Mouse (Mus musculus) forebrain, embryonic 13.5 days (tissue): Measurements from ENCODE around the gene Ptprh. TPM values are rescaled to one million over a fixed set of nuclear protein-coding genes. Genes with fewer than 3 reads are reported as not detected.
"Not testable (repeated sequence)": the region's sequence is repeated elsewhere in the genome, so short reads cannot be mapped to it uniquely, and the experiment has no call there.

ENCODE experiments used
- ATAC-seq: fragments of 200-750 bp; cut with Nextera tagmentation; 2 replicates; pipeline ENCODE4 v1.8.0; 2017
- H3K27ac ChIP-seq: fragments of 300-500 bp; sonication (generic); 2 replicates; pipeline ENCODE4 v1.5.1; 2015; ENCODE audit warnings: inconsistent platforms, mild to moderate bottlenecking, moderate library complexity
- H3K27me3 ChIP-seq: fragments of 300-500 bp; sonication (generic); 2 replicates; pipeline ENCODE4 v1.6.1; 2015; ENCODE audit warnings: mild to moderate bottlenecking, inconsistent platforms
- H3K36me3 ChIP-seq: fragments of 300-500 bp; sonication (generic); 2 replicates; pipeline ENCODE4 v1.6.1; 2015; ENCODE audit warnings: mild to moderate bottlenecking, inconsistent platforms; ENCODE audit not compliant: poor library complexity, severe bottlenecking
- H3K4me1 ChIP-seq: fragments of 300-500 bp; sonication (generic); 2 replicates; pipeline ENCODE4 v1.6.1; 2015; ENCODE audit warnings: inconsistent platforms
- H3K4me2 ChIP-seq: fragments of 300-500 bp; sonication (generic); 2 replicates; pipeline ENCODE4 v1.6.1; 2015; ENCODE audit warnings: inconsistent platforms, mild to moderate bottlenecking, moderate library complexity
- H3K4me3 ChIP-seq: fragments of 300-500 bp; sonication (generic); 2 replicates; pipeline ENCODE4 v1.5.1; 2015; ENCODE audit warnings: mild to moderate bottlenecking, inconsistent platforms
- H3K9ac ChIP-seq: fragments of 300-500 bp; sonication (generic); 2 replicates; pipeline ENCODE4 v1.6.1; 2015; ENCODE audit warnings: mild to moderate bottlenecking, inconsistent platforms
- H3K9me3 ChIP-seq: fragments of 300-500 bp; sonication (generic); replicated peaks from 2 replicates; pipeline ENCODE4 v1.6.1; 2016; ENCODE audit warnings: inconsistent platforms
- WGBS: fragments of 180-500 bp; shearing (Covaris S2); methylation state at CpG from one replicate; pipeline ENCODE4 v1.1.7; 2015; 5-methylcytosine and 5-hydroxymethylcytosine counted together
- polyA plus RNA-seq: library from polyadenylated mRNA; unstranded; fragments of >200 nt; fragmentation: Nextera tagmentation; extraction: Ambion mirVana; gene quantifications from 2 replicates; pipeline ENCODE4 v1.2.1, GENCODE M21; 2015

Ptprh gene
- polyA plus RNA-seq, 1 experiment from 2014 or later: 0.09 TPM

DNA sequence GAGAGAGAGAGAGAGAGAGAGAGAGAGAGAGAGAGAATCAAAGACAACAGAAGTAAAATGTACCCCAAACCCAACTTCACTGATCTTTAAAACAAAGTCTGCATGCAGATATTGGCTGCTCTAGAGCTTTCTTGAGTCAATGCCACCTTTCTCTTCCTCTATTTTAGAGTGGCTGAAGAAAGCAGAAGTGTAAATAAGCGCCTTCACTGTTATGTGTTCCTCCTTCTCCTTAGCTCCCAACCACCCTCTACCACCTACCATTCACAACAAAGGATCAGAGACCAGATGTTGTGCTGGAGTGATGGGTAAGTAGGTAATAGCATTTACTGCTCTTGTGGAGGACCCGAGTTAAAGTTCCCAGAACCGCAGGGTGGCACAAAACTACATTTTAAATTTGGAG, 22.4 kb downstream of the Ptprh start:
- H3K4me3 ChIP-seq, H3K27me3 ChIP-seq, H3K4me2 ChIP-seq, H3K27ac ChIP-seq, H3K9me3 ChIP-seq, ATAC-seq, H3K4me1 ChIP-seq, H3K9ac ChIP-seq, H3K36me3 ChIP-seq: not testable (repeated sequence)
- 74% methylated on average over 3 of the region's 3 CpGs for WGBS

DNA sequence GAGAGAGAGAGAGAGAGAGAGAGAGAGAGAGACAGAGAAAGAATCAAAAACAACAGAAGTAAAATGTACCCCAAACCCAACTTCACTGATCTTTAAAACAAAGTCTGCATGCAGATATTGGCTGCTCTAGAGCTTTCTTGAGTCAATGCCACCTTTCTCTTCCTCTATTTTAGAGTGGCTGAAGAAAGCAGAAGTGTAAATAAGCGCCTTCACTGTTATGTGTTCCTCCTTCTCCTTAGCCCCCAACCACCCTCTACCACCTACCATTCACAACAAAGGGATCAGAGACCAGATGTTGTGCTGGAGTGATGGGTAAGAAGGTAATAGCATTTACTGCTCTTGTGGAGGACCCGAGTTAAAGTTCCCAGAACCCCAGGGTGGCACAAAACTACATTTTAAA, 31.5 kb downstream of the Ptprh start:
- not testable (repeated sequence) for H3K4me1 ChIP-seq, H3K4me2 ChIP-seq, H3K27ac ChIP-seq, ATAC-seq, H3K36me3 ChIP-seq, H3K9me3 ChIP-seq, H3K4me3 ChIP-seq, H3K9ac ChIP-seq, H3K27me3 ChIP-seq
- WGBS: 68% methylated on average over 2 of the region's 2 CpGs

DNA sequence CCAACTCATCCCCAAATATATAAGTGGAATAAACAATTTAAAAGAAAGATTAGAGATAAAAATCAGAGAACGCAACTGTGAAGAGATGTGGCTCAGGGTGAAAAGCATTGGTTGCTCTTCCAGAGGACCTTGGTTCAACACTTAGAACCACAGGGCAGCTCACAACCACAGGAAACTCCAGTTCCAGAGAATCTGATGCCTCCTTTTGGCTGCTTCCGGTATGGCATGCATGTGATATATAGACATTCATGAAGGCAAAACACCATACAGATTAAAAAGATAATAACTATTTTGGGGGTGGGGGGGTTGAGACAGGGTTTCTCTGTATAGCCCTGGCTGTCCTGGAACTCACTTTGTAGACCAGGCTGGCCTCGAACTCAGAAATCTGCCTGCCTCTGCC, 41.2 kb downstream of the Ptprh start:
- H3K4me2 ChIP-seq: no peak overlapping the region

DNA sequence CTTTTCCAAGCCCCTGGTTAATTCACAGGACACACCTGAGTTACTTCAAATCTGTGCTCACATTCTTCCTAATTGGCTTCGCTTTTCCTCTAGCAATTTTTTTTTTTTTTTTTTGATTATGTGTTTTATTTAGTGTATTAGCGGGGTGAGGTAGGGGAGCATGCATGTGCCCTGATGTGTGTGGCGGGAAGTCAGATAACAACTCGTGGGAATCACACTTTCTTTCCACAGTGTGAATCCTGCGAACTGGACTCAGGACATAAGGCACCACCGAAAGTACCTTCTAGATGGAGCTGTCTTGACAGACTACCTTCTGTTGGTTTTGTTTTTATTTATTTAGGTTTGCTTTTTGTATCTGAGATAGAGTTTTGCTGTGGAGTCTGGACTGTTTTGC, 46.7 kb downstream of the Ptprh start:
- Histone ChIP-seq H3K4me2 (peak overlapping the region; percentile 26), H3K9me3 (no peaks in the 10 kb centered on the region), H3K27me3 (peaks cover 2% of the 10 kb centered on the region; the same call in 1 of the 2 replicates), H3K27ac (no peak overlapping the region), H3K4me1 (no peaks in the 10 kb centered on the region), H3K4me3 (no peak overlapping the region), H3K9ac (no peak overlapping the region), H3K36me3 (no peaks in the 10 kb centered on the region)
- 76% methylated on average over 6 of the region's 6 CpGs for WGBS
- ATAC-seq: peak; percentile 54; the same call in 1 of the 2 replicates

More for the DNA sequence above, 41.2 kb downstream of the Ptprh start:
- no peak overlapping the region for H3K27ac ChIP-seq
- no peak for ATAC-seq
- no peaks in the 10 kb centered on the region for H3K9me3 ChIP-seq
- no peak overlapping the region for H3K9ac ChIP-seq
- H3K4me1 ChIP-seq: no peaks in the 10 kb centered on the region
- no peaks in the 10 kb centered on the region for H3K36me3 ChIP-seq
- WGBS: 93% methylated on average over 3 of the region's 3 CpGs
- no peak overlapping the region for H3K4me3 ChIP-seq
- no peaks in the 10 kb centered on the region for H3K27me3 ChIP-seq

DNA sequence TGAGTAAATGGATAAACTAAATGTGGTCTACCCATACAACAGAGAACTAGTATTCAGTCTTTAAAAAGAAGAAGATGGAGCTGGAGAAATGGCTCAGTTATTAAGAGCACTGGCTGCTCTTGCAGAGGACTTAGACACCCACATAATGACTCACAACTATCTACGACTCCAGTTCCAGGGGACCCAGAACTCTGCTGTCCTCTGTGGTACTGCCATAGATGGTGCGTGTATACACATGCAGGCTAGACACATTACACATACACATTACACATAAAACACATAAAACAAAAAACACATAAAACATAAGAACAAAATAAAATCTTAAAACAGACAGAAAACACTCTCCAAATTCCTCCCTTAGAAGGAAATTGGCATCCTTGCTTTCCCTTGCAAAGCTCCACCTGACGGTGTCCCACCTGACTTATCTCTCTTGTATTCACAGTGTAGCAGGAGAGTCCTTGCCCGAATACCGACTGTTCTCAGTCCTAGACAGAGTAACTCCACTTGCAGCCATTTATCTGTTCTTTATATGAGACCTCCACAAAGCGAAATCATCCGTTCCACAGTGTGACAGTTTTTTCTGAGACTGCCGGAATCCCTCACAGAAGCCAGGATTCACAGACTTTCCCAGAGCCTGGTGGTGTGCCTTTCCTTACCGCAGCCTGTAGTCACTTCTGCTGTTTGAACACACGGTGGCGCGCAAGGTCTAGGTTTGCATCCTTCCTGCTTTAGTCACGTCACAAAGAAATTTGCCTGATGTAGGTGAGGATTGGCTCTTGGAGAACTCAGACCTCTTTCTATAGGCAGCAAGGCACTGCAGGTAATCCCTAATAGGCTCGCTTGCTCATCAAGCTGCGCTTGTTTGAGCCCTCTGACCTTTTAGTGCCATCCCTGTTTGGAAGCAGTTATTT, 47.3 kb downstream of the Ptprh start:
- H3K9me3 ChIP-seq: no peaks in the 10 kb centered on the region
- H3K4me2 ChIP-seq: peak overlapping the region; percentile 26
- ATAC-seq: peak; percentile 96
- no peak overlapping the region for H3K27ac ChIP-seq
- no peaks in the 10 kb centered on the region for H3K36me3 ChIP-seq
- H3K4me1 ChIP-seq: no peaks in the 10 kb centered on the region
- no peak overlapping the region for H3K4me3 ChIP-seq
- H3K27me3 ChIP-seq: peaks cover 2% of the 10 kb centered on the region; the same call in 1 of the 2 replicates
- 22% methylated on average over 15 of the region's 15 CpGs for WGBS
- no peak overlapping the region for H3K9ac ChIP-seq

DNA sequence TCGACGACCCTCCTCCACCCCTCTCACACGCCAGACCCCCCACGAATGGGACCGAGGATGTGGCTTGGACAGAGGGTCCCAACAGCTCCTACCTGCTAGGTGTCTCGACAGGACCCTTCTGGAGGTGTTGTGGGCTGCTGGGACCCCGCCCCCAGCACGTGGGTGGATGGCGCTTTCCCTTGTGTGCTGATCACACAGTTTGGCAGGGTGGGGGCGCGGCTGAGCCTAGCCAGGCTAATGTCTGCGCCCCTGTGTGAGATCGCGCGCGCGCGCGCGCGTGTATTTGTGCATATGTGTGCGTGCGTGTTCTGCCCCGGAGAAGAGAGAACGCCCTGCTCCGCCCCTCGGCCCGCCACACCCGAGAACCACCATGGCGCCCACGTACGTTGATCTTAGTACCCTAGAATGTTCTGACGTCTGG, 56.6 kb downstream of the Ptprh start, which contains the start of gene Syt5:
Syt5 (minus strand) TSS at position 321 of the 421 bp plus-strand sequence.
- H3K4me3 ChIP-seq: peak within 1 kb of the TSS; percentile 46
- no peaks in the 10 kb centered on the region for H3K27me3 ChIP-seq
- 0 out of 2 replicates have a peak, but pooled peaks cover under 1% of the 10 kb centered on the region for H3K36me3 ChIP-seq
- 4% methylated on average over 33 of the region's 33 CpGs for WGBS
- peak within 1 kb of the TSS; percentile 67 for H3K27ac ChIP-seq
- no peaks in the 10 kb centered on the region for H3K9me3 ChIP-seq
- peak; percentile 84 for ATAC-seq
- H3K4me2 ChIP-seq: peak within 1 kb of the TSS; percentile 78
- peaks cover 17% of the 10 kb centered on the region for H3K4me1 ChIP-seq
- peak within 1 kb of the TSS; percentile 62 for H3K9ac ChIP-seq

DNA sequence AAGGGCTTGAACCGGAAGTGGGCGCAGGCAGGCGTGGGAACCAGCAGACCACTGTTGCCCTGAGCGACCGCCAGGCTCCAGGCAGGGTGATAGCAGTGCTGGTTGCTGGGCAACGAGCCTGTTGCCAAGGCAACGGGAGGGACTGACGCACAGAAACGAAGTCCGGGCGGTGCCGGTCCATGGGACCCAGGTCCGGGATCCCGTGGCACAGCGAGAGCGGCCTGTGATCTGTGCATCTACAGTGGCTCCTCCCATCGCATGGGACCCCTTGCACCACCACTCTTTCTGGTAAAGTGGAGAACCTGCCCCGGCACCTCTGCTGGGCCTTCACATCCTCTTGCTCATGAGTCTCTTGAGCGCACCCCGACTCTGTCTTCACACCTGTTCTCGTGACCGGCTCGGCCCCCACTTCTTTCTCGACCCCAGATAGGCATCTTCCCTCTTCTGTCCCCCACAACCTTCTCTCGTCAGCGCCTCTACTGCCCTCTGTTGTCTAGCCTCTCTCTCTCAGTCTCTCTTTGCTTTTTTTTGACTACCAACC, 57.2 kb downstream of the Ptprh start:
- peak overlapping the region; percentile 78 for H3K4me2 ChIP-seq
- H3K4me1 ChIP-seq: peaks cover 17% of the 10 kb centered on the region
- peak overlapping the region; percentile 67 for H3K27ac ChIP-seq
- H3K9ac ChIP-seq: peak overlapping the region; percentile 62
- no peaks in the 10 kb centered on the region for H3K9me3 ChIP-seq
- WGBS: 0% methylated on average over 26 of the region's 26 CpGs
- peak overlapping the region; percentile 46 for H3K4me3 ChIP-seq
- peaks cover 5% of the 10 kb centered on the region; the same call in 1 of the 2 replicates for H3K36me3 ChIP-seq
- ATAC-seq: peak; percentile 91
- no peaks in the 10 kb centered on the region for H3K27me3 ChIP-seq

DNA sequence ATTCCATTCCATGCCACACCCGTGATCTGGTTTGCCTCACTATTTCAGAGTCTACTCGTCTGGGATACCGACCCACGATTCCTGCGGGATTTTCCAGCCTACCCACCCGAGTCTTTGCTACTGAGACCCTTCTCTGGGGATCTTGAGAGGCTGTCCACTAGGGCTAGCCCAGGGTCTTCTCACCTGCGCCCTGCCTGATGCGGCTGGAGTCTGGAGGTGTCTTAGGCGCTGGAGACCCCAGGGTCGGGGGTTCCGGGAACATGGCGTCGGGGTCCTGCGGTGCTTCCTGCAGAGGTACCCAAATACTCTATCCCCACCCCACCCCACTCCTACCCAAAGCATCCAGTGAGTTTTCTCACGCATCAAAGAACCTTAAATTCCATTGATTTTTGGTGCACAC, 57.8 kb downstream of the Ptprh start:
- Histone ChIP-seq H3K9ac (peak overlapping the region; percentile 62), H3K9me3 (no peaks in the 10 kb centered on the region), H3K4me3 (peak overlapping the region; percentile 46), H3K4me2 (peak overlapping the region; percentile 78), H3K36me3 (peaks cover 11% of the 10 kb centered on the region; the same call in 1 of the 2 replicates), H3K4me1 (peaks cover 17% of the 10 kb centered on the region), H3K27me3 (no peaks in the 10 kb centered on the region), H3K27ac (peak overlapping the region; percentile 67)
- ATAC-seq: peak; percentile 26
- 75% methylated on average over 15 of the region's 15 CpGs for WGBS

DNA sequence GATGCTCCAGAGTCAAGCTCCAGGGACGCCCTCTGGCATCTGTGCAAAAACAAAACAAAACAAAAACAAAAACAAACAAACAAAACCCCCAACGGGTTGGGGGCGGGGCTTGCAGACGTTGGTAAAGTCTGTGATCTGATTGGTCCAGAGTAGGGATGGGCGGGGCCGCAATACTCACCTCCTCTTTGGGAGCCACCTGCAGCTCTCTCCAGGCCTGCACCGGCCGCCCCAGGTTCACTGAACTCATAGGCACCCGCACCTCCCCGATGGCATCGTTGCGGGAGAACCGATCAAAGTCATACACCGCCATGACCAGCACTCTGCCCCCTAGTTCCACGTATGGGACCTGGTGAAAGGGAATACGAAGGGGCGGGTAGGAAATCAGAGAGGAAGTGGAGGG, 61.8 kb downstream of the Ptprh start:
- H3K27me3 ChIP-seq: no peaks in the 10 kb centered on the region
- H3K4me1 ChIP-seq: peaks cover 13% of the 10 kb centered on the region
- H3K27ac ChIP-seq: no peak overlapping the region
- 46% methylated on average over 17 of the region's 17 CpGs for WGBS
- H3K36me3 ChIP-seq: peaks cover 27% of the 10 kb centered on the region; the same call in 1 of the 2 replicates
- ATAC-seq: no peak
- H3K9me3 ChIP-seq: no peaks in the 10 kb centered on the region
- H3K4me2 ChIP-seq: no peak overlapping the region
- no peak overlapping the region for H3K4me3 ChIP-seq
- no peak overlapping the region for H3K9ac ChIP-seq

DNA sequence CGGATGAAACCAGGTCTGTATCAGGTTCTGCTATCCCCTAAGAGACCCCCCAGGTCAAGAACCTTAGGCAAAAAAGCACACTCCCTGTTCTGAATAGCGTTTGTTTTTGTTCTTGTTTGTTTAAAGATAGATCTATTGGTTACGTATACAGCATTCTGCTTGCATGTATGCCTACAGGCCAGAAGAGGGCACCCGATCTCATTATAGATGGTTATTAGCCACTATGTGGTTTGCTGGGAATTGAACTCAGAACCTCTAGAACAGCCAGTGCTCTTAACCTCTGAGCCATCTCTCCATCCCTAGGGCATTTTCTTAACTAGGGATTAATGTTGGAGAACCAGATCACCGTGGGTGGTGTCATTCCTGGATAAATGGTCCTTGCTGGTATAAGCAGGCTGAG, 62.5 kb downstream of the Ptprh start:
- Histone ChIP-seq H3K36me3 (peaks cover 27% of the 10 kb centered on the region; the same call in 1 of the 2 replicates), H3K4me3 (no peak overlapping the region), H3K4me1 (peaks cover 10% of the 10 kb centered on the region), H3K4me2 (no peak overlapping the region), H3K9me3 (no peaks in the 10 kb centered on the region), H3K27me3 (no peaks in the 10 kb centered on the region), H3K27ac (no peak overlapping the region), H3K9ac (no peak overlapping the region)
- no peak for ATAC-seq
- 67% methylated on average over 5 of the region's 5 CpGs for WGBS

DNA sequence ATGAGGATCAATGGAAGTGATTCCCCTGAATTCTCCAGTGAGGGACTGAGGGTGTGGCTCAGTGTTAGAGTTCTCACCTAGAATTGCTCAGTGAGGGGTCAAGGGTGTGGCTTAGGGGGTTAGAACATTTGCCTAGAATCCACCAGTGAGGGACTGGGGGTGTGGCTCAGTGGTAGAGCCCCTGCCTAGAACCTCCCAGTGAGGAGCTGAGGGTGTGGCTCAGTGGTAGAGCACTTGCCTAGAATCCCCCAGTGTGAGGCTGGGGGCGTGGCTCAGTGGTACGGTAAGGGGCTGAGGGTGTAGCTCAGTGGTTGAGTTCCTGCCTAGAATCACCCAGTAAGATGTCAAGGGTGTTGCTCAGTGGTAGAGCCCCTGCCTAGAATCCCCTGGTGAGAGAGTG, 64.8 kb downstream of the Ptprh start:
- Histone ChIP-seq H3K27me3 (no peaks in the 10 kb centered on the region), H3K4me2 (no peak overlapping the region), H3K9ac (no peak overlapping the region), H3K4me3 (no peak overlapping the region), H3K36me3 (peaks cover 27% of the 10 kb centered on the region; the same call in 1 of the 2 replicates), H3K4me1 (no peaks in the 10 kb centered on the region), H3K27ac (no peak overlapping the region), H3K9me3 (no peaks in the 10 kb centered on the region)
- no peak for ATAC-seq
- 97% methylated on average over 2 of the region's 2 CpGs for WGBS

DNA sequence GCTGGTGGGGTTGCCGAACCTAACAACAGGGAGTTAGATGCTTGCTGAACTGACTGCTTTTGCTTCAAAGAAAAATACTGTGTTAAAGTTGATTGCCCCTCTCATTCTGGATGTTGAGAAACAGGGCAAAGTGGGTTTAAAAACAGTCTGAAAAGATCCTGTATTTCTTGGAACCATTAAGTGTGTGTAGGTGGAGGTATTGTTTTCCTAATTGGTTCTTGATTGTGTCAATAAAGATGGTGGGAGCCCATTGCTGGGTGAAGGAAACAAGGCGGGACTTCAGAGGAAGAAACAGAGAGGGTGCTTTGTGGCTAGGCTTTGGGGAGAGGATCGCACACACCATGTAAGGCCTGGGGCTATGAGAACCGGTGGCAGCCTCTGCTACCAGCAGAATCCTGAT, 66.7 kb downstream of the Ptprh start:
- 53% methylated on average over 4 of the region's 4 CpGs for WGBS
- peaks cover 26% of the 10 kb centered on the region; the same call in 1 of the 2 replicates for H3K36me3 ChIP-seq

More for the DNA sequence above, 66.7 kb downstream of the Ptprh start:
- Histone ChIP-seq H3K4me2 (no peak overlapping the region), H3K4me1 (peaks cover 2% of the 10 kb centered on the region), H3K27ac (no peak overlapping the region), H3K9ac (no peak overlapping the region), H3K9me3 (no peaks in the 10 kb centered on the region), H3K27me3 (no peaks in the 10 kb centered on the region), H3K4me3 (no peak overlapping the region)
- ATAC-seq: no peak
